Mouse (Mus musculus): ENCODE data around the gene Ltbp2. TPM values are rescaled to one million over a fixed set of nuclear protein-coding genes. Genes with fewer than 3 reads are reported as not detected.
A peak's percentile ranks its signal among the peaks of the same experiment; 100 is the strongest.

The Ltbp2 gene
- total RNA-seq, 2 experiments from 2014 or later, result 1.2 TPM; not detected in 1

- ATAC-seq (replicated peaks; ENCODE audit: poor library complexity), result peak; percentile 30; the same call in 1 of the 2 replicates
Measured at GRCm38 (mm10) chr12:84766113-84766735, 110.1 kb downstream of the Ltbp2 start.

- no peak for ATAC-seq (replicated peaks; ENCODE audit: poor library complexity)
Measured at GRCm38 (mm10) chr12:84765506-84765905, 110.8 kb downstream of the Ltbp2 start.

- ATAC-seq (replicated peaks; ENCODE audit: poor library complexity), result no peak
Measured at GRCm38 (mm10) chr12:84764756-84765155, 111.6 kb downstream of the Ltbp2 start.

GRCm38 (mm10) chr12:84763577-84764218 lies 112.6 kb downstream of the Ltbp2 start:
- ATAC-seq (replicated peaks; ENCODE audit: poor library complexity), result no peak

- peak; percentile 34; the same call in 1 of the 2 replicates for ATAC-seq (replicated peaks; ENCODE audit: poor library complexity)
Measured at GRCm38 (mm10) chr12:84762532-84762931, 113.8 kb downstream of the Ltbp2 start.

- ATAC-seq (replicated peaks; ENCODE audit: poor library complexity), result peak; percentile 77
Measured at GRCm38 (mm10) chr12:84759063-84759462, 117.3 kb downstream of the Ltbp2 start.

GRCm38 (mm10) chr12:84756016-84756415 lies 120.3 kb downstream of the Ltbp2 start:
- ATAC-seq (replicated peaks; ENCODE audit: poor library complexity), result no peak

- ATAC-seq (replicated peaks; ENCODE audit: poor library complexity), result no peak; the same call in 1 of the 2 replicates
Measured at GRCm38 (mm10) chr12:84755008-84755695, 121.2 kb downstream of the Ltbp2 start.

- ATAC-seq (replicated peaks; ENCODE audit: poor library complexity), result peak; percentile 63
Measured at GRCm38 (mm10) chr12:84752131-84752977, 124.0 kb downstream of the Ltbp2 start.

- peak; percentile 36 for ATAC-seq (replicated peaks; ENCODE audit: poor library complexity)
Measured at GRCm38 (mm10) chr12:84750661-84751060, 125.7 kb downstream of the Ltbp2 start.

GRCm38 (mm10) chr12:84748134-84748533 lies 128.2 kb downstream of the Ltbp2 start:
- ATAC-seq (replicated peaks; ENCODE audit: poor library complexity), result peak; percentile 65

GRCm38 (mm10) chr12:84745700-84746099 lies 130.6 kb downstream of the Ltbp2 start:
- ATAC-seq (replicated peaks; ENCODE audit: poor library complexity), result no peak

GRCm38 (mm10) chr12:84743496-84743895 lies 132.8 kb downstream of the Ltbp2 start:
- ATAC-seq (replicated peaks; ENCODE audit: poor library complexity), result no peak

GRCm38 (mm10) chr12:84733366-84733765 lies 143.0 kb downstream of the Ltbp2 start:
- ATAC-seq (replicated peaks; ENCODE audit: poor library complexity), result no peak

Other genes starting within 250 kb of the Ltbp2 start
- gene Vrtn, start 235.5 kb downstream of the Ltbp2 start, total RNA-seq (2015), result not detected in 2 replicates
- gene Vrtn, start 235.5 kb downstream of the Ltbp2 start, total RNA-seq (2017), result not detected in 2 replicates
- gene Syndig1l, start 177.7 kb downstream of the Ltbp2 start, total RNA-seq (2015), result not detected in 2 replicates
- not detected in 2 replicates for gene Syndig1l, start 177.7 kb downstream of the Ltbp2 start, total RNA-seq (2017)
- gene Npc2, start 103.4 kb downstream of the Ltbp2 start, total RNA-seq (2015), result 98.8 and 112 TPM in 2 replicates
- 65.3 and 70.9 TPM in 2 replicates for gene Npc2, start 103.4 kb downstream of the Ltbp2 start, total RNA-seq (2017)
- gene Isca2, start 103.3 kb downstream of the Ltbp2 start, total RNA-seq (2015), result 98.8 and 111 TPM in 2 replicates
- 53.8 and 67.5 TPM in 2 replicates for gene Isca2, start 103.3 kb downstream of the Ltbp2 start, total RNA-seq (2017)
- 151 and 155 TPM in 2 replicates for gene Fcf1, start 94.4 kb upstream of the Ltbp2 start, total RNA-seq (2015)
- gene Fcf1, start 94.4 kb upstream of the Ltbp2 start, total RNA-seq (2017), result 121 and 125 TPM in 2 replicates
- 28.0 and 30.5 TPM in 2 replicates for gene Arel1, start 94.4 kb upstream of the Ltbp2 start, total RNA-seq (2015)
- 39.7 and 43.2 TPM in 2 replicates for gene Arel1, start 94.4 kb upstream of the Ltbp2 start, total RNA-seq (2017)
- gene Ylpm1, start 119.8 kb upstream of the Ltbp2 start, total RNA-seq (2015), result 78.0 and 96.2 TPM in 2 replicates
- gene Ylpm1, start 119.8 kb upstream of the Ltbp2 start, total RNA-seq (2017), result 52.7 and 84.7 TPM in 2 replicates
- gene Prox2, start 234.2 kb upstream of the Ltbp2 start, total RNA-seq (2015), result 1.2 TPM in 2 replicates
- gene Prox2, start 234.2 kb upstream of the Ltbp2 start, total RNA-seq (2017), result 2.7 and 3.0 TPM in 2 replicates
- 76.3 and 81.6 TPM in 2 replicates for gene Dlst, start 234.3 kb upstream of the Ltbp2 start, total RNA-seq (2015)
- gene Dlst, start 234.3 kb upstream of the Ltbp2 start, total RNA-seq (2017), result 161 and 187 TPM in 2 replicates